Mouse (Mus musculus) testis, adult 2 months (tissue): Measurements from ENCODE around the gene Sult3a2. TPM values are rescaled to one million over a fixed set of nuclear protein-coding genes. Genes with fewer than 3 reads are reported as not detected.
"Not testable (repeated sequence)": the region's sequence is repeated elsewhere in the genome, so short reads cannot be mapped to it uniquely, and the experiment has no call there.

ENCODE experiments used
- H3K27ac ChIP-seq: fragments of 200-500 bp; 2 replicates; pipeline ENCODE4 v1.5.1; 2012; ENCODE audit warnings: low read depth, low read length; ENCODE audit not compliant: control insufficient read depth, insufficient read depth
- H3K27me3 ChIP-seq: fragments of 200-500 bp; 2 replicates; pipeline ENCODE4 v1.6.1; 2012; ENCODE audit warnings: mild to moderate bottlenecking, low read length, moderate library complexity; ENCODE audit not compliant: control insufficient read depth, insufficient read depth
- H3K36me3 ChIP-seq: fragments of 200-500 bp; 2 replicates; pipeline ENCODE4 v1.6.1; 2012; ENCODE audit warnings: mild to moderate bottlenecking, low read length; ENCODE audit not compliant: control insufficient read depth, insufficient read depth
- H3K4me1 ChIP-seq: fragments of 200-500 bp; 2 replicates; pipeline ENCODE4 v1.6.1; 2012; ENCODE audit warnings: low read length; ENCODE audit not compliant: control insufficient read depth, insufficient read depth
- H3K4me3 ChIP-seq: fragments of 200-500 bp; 2 replicates; pipeline ENCODE4 v1.5.1; 2012; ENCODE audit warnings: low read depth, mild to moderate bottlenecking, low read length, moderate library complexity, mixed read lengths; ENCODE audit not compliant: control insufficient read depth
- CTCF ChIP-seq: fragments of 200-500 bp; IDR thresholded peaks from 2 replicates; pipeline ENCODE4 v1.5.1; 2012; ENCODE audit warnings: low read depth, mild to moderate bottlenecking, inconsistent platforms, low read length, moderate library complexity; ENCODE audit not compliant: control insufficient read depth, insufficient read depth, insufficient replicate concordance
- POLR2A ChIP-seq: fragments of 200-500 bp; IDR thresholded peaks from 2 replicates; pipeline ENCODE4 v1.6.1; 2012; ENCODE audit warnings: low read depth, mild to moderate bottlenecking, inconsistent platforms, low read length, moderate library complexity; ENCODE audit not compliant: control insufficient read depth
- polyA plus RNA-seq: library from polyadenylated mRNA; depleted of rRNA; stranded (reverse); fragments of >200 nt; gene quantifications from 2 replicates; pipeline ENCODE4 v1.2.3, GENCODE M21; 2012; rRNA removed

Sult3a2 gene
- 0.12 TPM in 1 of 2 replicates, not detected in the other for polyA plus RNA-seq

DNA sequence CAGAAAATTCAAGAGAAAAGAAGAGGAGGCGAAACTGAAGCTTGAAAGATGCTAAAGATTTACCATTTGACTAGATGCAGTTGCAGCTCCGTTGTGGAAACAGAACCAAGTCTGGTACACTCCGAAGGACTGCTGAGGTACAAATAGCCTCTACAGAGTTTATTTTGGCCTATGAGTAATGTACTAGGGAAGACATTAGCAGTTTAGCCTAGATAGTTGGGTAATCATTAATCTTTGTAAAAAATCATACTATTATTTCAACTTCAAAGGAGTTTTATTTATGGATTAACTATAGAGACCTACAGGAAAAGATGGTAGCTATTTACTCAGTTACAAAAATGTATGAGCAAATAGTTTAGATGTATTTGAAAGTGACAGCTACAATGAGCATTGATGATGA lies at the start of gene Sult3a2:
Sult3a2 (minus strand) TSS at position 101 of the 400 bp plus-strand sequence.
- TF ChIP-seq POLR2A (no peak), CTCF (no peak)
- H3K4me3 ChIP-seq = no peak within 1 kb of the TSS
- H3K4me1 ChIP-seq = no peaks in the 10 kb centered on the region
- H3K27me3 ChIP-seq = no peaks in the 10 kb centered on the region
- H3K36me3 ChIP-seq = no peaks in the 10 kb centered on the region
- no peak within 1 kb of the TSS for H3K27ac ChIP-seq

DNA sequence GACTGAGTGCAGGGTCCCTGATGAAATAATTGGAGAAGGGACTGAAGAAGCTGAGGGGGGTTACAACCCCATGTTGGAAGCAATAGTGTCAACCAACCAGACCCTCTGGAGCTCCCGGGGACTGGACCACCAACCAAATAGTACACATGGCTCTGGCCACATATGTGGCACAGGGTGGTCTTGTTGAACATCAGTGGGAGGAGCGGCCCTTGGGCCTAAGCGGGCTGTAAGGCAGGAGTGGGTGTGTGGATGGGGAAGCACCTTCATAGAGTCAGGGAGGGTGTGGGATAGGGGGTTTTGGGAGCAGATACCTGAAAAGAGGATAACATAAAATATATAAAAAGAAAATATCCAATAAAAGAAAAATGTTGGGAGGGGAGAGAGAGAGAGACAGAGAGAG lies 34.4 kb upstream of the Sult3a2 start:
- no peaks in the 10 kb centered on the region for H3K27me3 ChIP-seq
- H3K27ac ChIP-seq = no peak overlapping the region
- H3K4me3 ChIP-seq = no peak overlapping the region
- TF ChIP-seq POLR2A (no peak), CTCF (no peak)
- no peaks in the 10 kb centered on the region for H3K4me1 ChIP-seq
- H3K36me3 ChIP-seq = no peaks in the 10 kb centered on the region

DNA sequence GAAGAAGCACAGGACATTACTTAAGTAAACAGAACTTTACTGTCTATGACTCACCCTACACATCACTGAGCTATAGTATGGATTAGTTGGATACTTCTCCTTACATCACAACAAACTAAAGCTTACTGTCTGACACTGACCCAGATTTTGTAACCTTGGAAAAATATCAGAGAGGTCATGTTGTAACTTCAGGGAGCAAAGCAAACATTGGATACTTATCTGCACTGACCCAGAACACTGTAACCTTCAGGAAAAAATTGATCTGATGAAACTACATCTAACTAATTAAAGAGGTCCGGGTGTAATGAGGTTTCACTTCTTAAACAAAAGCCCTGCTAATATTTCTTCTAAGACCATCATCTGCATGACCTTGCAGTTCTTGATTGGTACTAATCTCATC lies 30.4 kb upstream of the Sult3a2 start:
- Histone ChIP-seq H3K4me3 (no peak overlapping the region), H3K36me3 (no peaks in the 10 kb centered on the region), H3K27me3 (no peaks in the 10 kb centered on the region), H3K27ac (no peak overlapping the region), H3K4me1 (no peaks in the 10 kb centered on the region)
- TF ChIP-seq CTCF = no peak
- TF ChIP-seq POLR2A = no peak

DNA sequence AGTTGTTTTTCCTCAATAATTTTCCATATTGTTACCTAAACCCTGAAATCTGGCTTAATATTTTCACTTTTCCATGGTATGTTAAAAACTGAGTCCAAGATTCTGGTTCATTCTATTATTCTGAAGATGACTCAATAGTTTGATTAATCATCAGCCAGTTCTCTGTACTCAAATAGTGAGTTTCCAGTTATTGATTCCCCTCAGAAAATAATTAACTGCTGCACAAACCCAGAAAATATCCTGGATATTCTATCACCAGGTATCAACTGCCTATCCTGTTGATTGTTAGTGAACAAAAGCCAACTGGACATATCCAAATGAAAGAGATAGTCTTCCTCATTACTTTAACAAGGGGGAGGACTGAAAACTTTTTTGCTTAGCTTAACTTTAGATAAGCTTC lies 27.8 kb upstream of the Sult3a2 start:
- TF ChIP-seq POLR2A (no peak), CTCF (no peak)
- H3K27ac ChIP-seq = no peak overlapping the region
- no peak overlapping the region for H3K4me3 ChIP-seq
- H3K36me3 ChIP-seq = no peaks in the 10 kb centered on the region
- H3K4me1 ChIP-seq = no peaks in the 10 kb centered on the region
- H3K27me3 ChIP-seq = no peaks in the 10 kb centered on the region

DNA sequence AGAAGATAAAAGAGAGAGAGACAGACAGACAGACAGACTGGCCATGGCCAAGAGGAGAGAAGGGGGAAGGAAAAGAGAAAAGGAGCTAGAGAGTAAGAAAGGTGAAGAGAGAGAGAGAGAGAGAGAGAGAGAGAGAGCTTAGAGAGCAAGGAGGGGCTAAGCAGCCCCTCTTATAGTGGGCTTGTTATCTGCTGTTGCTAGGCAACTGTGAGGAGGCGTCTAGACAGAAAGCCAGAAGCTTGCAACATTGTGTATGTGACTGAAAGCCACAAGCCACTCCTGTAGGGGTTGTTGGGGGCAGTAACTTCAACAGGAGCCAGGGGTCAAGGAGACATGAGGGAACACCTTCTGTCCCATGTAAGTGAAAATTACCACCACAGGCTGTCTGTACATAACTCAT lies 25.3 kb upstream of the Sult3a2 start:
- no peak overlapping the region for H3K27ac ChIP-seq
- TF ChIP-seq CTCF (no peak), POLR2A (no peak)
- no peak overlapping the region for H3K4me3 ChIP-seq
- no peaks in the 10 kb centered on the region for H3K36me3 ChIP-seq
- no peaks in the 10 kb centered on the region for H3K27me3 ChIP-seq
- no peaks in the 10 kb centered on the region for H3K4me1 ChIP-seq

DNA sequence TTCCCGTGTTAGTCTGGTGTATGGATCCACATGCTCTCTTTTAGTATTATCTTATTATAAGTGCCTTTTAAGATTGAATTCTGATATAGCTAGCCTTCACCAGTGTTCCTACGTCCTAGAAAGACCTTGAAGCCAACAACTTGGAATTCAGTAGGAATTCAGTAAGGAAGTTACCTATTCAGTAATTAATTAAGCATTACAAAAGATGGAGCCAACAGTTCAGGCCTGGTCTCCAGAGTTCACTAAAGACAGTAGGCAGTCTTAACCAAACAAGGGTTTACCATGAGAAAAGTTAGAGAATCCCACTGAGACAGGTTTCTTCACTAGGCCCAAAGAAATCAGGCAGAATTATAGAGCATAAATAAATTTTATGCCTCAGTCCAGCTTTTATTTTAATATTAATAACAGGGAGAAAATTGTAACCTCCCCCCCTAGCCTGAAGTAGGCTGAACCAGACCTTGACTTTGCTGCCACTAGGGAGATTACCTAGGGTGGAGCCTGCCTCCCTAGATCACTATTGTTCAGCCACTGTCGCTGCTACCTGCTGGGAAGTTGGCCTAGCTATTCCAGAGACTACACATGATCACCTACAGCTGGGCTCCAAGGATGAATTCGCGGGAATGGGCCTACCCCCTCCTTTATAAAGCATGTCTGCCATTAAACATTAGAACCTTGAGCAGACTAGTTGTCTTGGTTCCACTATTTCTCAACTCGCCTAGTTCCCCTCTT lies 10.9 kb upstream of the Sult3a2 start:
- not testable (repeated sequence) for H3K4me3 ChIP-seq, H3K27ac ChIP-seq, H3K27me3 ChIP-seq

DNA sequence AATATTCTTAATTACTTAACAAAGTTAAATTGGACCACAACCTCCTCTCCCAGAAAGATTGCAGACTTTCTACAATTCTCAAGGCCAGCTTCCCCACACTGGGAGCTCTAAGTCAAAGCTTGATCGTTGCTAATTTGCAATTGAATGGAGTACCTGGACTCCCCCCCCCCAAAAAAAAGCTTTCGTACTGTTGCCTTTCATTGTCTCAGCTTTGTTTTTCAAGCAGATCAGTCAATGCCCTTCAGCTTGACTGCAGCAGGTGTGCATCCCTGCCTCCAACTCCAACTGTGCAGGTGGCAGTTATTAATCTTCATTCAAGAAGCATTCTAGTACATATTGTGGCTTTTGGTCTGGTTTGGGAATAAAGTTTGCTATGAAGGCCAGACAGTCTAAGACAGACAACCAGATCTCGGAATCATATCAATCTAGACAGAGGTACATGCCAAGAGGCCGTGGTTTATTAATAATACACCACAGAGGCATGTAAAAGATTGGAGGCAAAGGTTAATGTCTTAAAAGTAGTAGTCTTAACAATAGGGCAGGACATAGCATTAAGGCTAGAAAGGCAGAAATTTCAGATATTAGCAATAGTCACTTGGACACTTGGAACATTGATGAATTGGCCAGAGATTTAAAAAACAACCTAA lies 9.9 kb upstream of the Sult3a2 start:
- not testable (repeated sequence) for H3K4me3 ChIP-seq, H3K4me1 ChIP-seq, H3K27me3 ChIP-seq, H3K27ac ChIP-seq, H3K36me3 ChIP-seq

More for the DNA sequence above, 10.9 kb upstream of the Sult3a2 start:
- not testable (repeated sequence) for H3K4me1 ChIP-seq, H3K36me3 ChIP-seq

DNA sequence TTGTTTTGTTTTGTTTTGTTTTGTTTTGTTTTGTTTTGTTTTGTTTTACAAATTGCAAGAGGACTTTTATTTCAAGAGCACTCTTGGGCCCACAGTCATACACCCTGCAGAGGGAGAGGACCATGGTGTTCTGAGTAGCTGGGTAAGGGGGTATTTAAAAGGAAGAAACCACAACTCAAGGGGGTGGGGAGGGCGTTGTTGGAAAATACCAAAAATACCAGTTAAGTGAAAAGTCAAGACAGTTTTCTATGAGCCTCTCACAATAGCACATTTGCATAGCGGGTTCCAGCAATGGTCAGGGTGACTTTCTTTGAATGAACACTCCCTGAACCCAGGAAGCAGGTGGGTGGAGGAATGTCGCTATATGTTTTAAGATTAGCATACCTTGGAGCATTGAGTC lies 5.7 kb upstream of the Sult3a2 start:
- not testable (repeated sequence) for H3K4me1 ChIP-seq, H3K4me3 ChIP-seq, H3K27ac ChIP-seq, H3K36me3 ChIP-seq, H3K27me3 ChIP-seq
